Mouse (Mus musculus) cortical plate, adult 2 months (tissue): Measurements from ENCODE around the gene Plekho1.

Experiments used
- CTCF ChIP-seq: fragments of 200-500 bp; IDR thresholded peaks from 2 replicates; pipeline ENCODE4 v1.5.1; 2011; ENCODE audit warnings: mild to moderate bottlenecking, control low read depth, low read length; ENCODE audit not compliant: insufficient read depth; ENCODE audit errors: extremely low read depth
- POLR2A ChIP-seq: fragments of 200-500 bp; IDR thresholded peaks from 2 replicates; pipeline ENCODE4 v1.6.1; 2011; ENCODE audit warnings: mild to moderate bottlenecking, low read length, control low read depth; ENCODE audit not compliant: insufficient read depth; ENCODE audit errors: extremely low read depth

DNA sequence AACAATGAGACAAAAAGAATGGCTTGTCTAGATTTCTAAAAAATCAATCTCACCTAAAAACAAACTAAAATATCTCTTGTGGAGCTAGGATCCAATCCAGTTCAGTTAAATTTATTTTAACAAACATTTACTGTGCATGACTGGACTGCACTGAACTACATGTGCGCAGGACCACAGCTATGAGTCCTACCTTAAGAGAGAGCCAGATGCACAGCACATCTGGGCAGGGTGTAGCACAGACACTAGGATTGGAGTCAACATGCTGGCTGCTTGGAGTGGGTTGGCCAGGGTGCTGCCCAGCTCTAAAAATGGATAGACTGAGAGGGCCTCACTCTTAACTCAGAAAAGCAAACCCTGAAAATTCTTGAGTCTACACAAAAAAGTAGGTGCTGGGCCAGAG is 5.8 kb upstream of the Plekho1 start:
- TF ChIP-seq CTCF (no peak), POLR2A (no peak)
